Mouse (Mus musculus): Measurements from ENCODE around the gene Defb19.

GRCm38 (mm10) chr2:152629239-152629638, 49.1 kb upstream of the Defb19 start:
- TF ChIP-seq POLR2A (IDR thresholded peaks at IDR 0.05; ENCODE audit: control insufficient read depth, low read depth, low read length), result no peak
- TF ChIP-seq CTCF (IDR thresholded peaks at IDR 0.05; ENCODE audit: control insufficient read depth, insufficient read depth, insufficient replicate concordance, low read depth, low read length), result no peak
